8 mouse cellular contexts compared by ENCODE assay signal in the genomic region with DNA sequence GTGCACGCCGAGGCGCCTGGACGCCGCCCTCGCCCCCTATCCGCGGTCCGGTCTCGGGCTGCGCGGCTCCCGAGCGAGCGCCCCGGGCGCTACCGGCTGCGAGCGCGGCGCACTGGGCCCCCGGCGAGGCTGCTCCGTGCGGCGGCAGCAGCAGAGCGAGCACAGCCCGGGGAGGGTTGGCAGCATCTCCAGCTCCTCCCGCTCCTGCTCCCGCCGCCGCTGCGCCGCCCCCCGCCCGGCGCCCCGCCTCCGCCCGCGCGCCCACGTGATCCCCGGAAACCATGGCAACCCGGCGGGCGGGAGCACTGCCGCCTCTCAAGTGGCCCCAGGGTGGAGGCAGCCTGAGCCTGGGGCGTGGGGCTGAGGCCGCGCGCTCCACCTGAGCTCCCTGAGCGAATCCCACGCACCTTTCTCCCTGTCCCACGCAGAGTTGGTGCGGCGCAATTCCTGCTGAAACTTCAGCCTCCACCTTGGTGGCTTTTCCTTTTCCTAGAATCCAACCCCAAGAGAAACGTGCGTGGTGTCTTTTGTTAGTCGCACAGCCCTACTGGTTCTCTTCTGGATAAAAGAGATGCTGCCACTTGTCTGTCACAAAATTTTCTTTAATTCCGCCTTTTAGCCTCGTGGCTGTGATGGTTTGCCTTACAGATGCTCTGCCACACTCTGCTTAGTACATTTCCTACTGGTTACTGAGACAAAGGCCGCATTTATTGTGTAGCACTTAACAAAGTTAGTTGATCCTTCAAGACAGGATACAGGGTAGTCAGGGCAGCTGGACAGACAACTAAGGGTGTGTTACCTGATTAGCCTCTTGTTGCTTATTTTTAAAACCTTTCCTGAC. TPM values are rescaled to one million over a fixed set of nuclear protein-coding genes. Genes with fewer than 3 reads are reported as not detected.
DNase-seq lines count a peak whose midpoint lies in the region; ATAC-seq and TF ChIP-seq lines count a peak whose summit lies in the region.

Prkar2b (minus strand) TSS at position 207 of the 841 bp plus-strand sequence.

- TF ChIP-seq CTCF in cortical plate, adult 2 months (IDR thresholded peaks at IDR 0.05; ENCODE audit: extremely low read depth, insufficient read depth, low read length): no peak

- peak; percentile 87 for DNase-seq in gastrocnemius, postnatal 10 days
- peak; percentile 93 for DNase-seq in induced T-regulatory cell, adult 2 months (ENCODE audit: low read depth)
- DNase-seq in left cerebral cortex, adult 9 months (ENCODE audit: low spot score in 2 of 2): peak; percentile 80 to 91
- peak; percentile 93 for DNase-seq in right cerebral cortex, postnatal 14 days
- DNase-seq in urinary bladder, postnatal 36 days (ENCODE audit: low spot score in 2 of 2): peak; percentile 83 to 90

- ATAC-seq in activated CD4-positive, CD25-positive, alpha-beta regulatory T cell, adult 4 months: peak; percentile 93
- ATAC-seq in megakaryocyte progenitor cell, adult 5-6 weeks (replicated peaks; ENCODE audit: poor library complexity): peak; percentile 84

- TF ChIP-seq POLR2A in cortical plate, adult 2 months (IDR thresholded peaks at IDR 0.05; ENCODE audit: extremely low read depth, insufficient read depth, low read length): 0 out of 2 replicates have a peak, but pooled peaks have one; percentile 34

- H3K4me3 ChIP-seq in cortical plate, adult 2 months (ENCODE audit: insufficient read depth, low read length): peak within 1 kb of the TSS; percentile 91

- H3K27ac ChIP-seq in cortical plate, adult 2 months (ENCODE audit: insufficient read depth, low read length): peak within 1 kb of the TSS; percentile 99

- peaks cover 10% of the 10 kb centered on the region for H3K4me1 ChIP-seq in cortical plate, adult 2 months (ENCODE audit: control insufficient read depth, insufficient read depth, low read length)

RNA-seq across cellular contexts. Expression of gene Prkar2b, which starts in this region (rescaled TPM):
- 1 to 10 TPM in 1 of 2 experiments, under 1 TPM in 1; 0.68 to 1.2 TPM for polyA plus RNA-seq in activated CD4-positive, CD25-positive, alpha-beta regulatory T cell, adult 4 months (2017; shearing (Covaris generic))
- 29.6 and 35.1 TPM in 2 replicates for polyA plus RNA-seq in cortical plate, adult 2 months (2012; rRNA removed)
- 1 to 10 TPM; 6.8 to 7.8 TPM for total RNA-seq in gastrocnemius, postnatal 10 days (2021)
- total RNA-seq in megakaryocyte progenitor cell, adult 5-6 weeks (2015): 94.3 and 99.4 TPM in 2 replicates
- 77.3 and 87.7 TPM in 2 replicates for total RNA-seq in megakaryocyte progenitor cell, adult 5-6 weeks (2017)

Comparison
In these comparisons a context has a peak if more than half of its experiments do, and no peak if none do; other contexts are left out.
1. Peak in every context shown above with its lines: DNase-seq, ATAC-seq, H3K4me3 ChIP-seq and H3K27ac ChIP-seq.
2. RNA of gene Prkar2b (total RNA-seq): 77.3 to 99.4 TPM in megakaryocyte progenitor cell, adult 5-6 weeks; 6.8 to 7.8 TPM in gastrocnemius, postnatal 10 days; every median in the first group is over 4 times any median in the second.
3. RNA of gene Prkar2b (polyA plus RNA-seq): 29.6 to 35.1 TPM in cortical plate, adult 2 months; 0.68 to 1.2 TPM in activated CD4-positive, CD25-positive, alpha-beta regulatory T cell, adult 4 months; every median in the first group is over 10 times any median in the second.